Mouse (Mus musculus): ENCODE data around the gene Pex14. TPM values are rescaled to one million over a fixed set of nuclear protein-coding genes. Genes with fewer than 3 reads are reported as not detected.
"Not testable (repeated sequence)": the region's sequence is repeated elsewhere in the genome, so short reads cannot be mapped to it uniquely, and the experiment has no call there.

The Pex14 gene
- polyA plus RNA-seq, 1 experiment = 49.3 TPM

DNA sequence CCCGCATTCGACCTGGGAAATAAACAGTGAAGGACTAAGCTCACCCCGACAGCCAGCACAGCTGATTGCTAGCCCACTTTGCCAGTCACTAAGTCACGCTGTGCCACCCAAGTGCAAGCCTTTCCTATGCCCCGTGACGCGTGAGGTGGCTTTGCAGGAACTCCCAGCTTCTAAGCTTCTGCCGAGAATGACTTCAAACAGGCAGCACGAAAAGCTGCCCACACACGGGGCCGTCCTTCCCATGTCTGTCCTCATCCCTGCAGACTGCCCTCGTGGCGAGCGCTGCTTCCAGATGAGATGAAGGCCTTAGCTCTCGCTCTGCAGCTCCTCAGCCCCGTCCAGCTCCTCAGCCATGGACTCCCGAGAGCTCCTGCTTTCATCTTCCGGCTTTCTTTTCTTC lies 28.8 kb upstream of the Pex14 start:
- H3K36me3 ChIP-seq (ENCODE audit: control insufficient read depth, insufficient read depth, low read length) = no peaks in the 10 kb centered on the region
- WGBS = 89% methylated on average over 18 of the region's 18 CpGs
- H3K27me3 ChIP-seq (replicated peaks; ENCODE audit: control insufficient read depth, insufficient read depth, low read length) = no peaks in the 10 kb centered on the region
- no peak for DNase-seq
- no peak overlapping the region for H3K4me3 ChIP-seq (ENCODE audit: insufficient read depth, low read depth, low read length)
- H3K4me1 ChIP-seq (ENCODE audit: control insufficient read depth, insufficient read depth, low read length) = no peaks in the 10 kb centered on the region
- H3K27ac ChIP-seq (ENCODE audit: insufficient read depth, low read depth, low read length) = no peak overlapping the region
- TF ChIP-seq POLR2A (IDR thresholded peaks at IDR 0.05; ENCODE audit: low read depth, low read length) (no peak), CTCF (conservative IDR thresholded peaks at IDR 0.05; ENCODE audit: insufficient read depth, insufficient read length, low read depth, low read length) (no peak)

DNA sequence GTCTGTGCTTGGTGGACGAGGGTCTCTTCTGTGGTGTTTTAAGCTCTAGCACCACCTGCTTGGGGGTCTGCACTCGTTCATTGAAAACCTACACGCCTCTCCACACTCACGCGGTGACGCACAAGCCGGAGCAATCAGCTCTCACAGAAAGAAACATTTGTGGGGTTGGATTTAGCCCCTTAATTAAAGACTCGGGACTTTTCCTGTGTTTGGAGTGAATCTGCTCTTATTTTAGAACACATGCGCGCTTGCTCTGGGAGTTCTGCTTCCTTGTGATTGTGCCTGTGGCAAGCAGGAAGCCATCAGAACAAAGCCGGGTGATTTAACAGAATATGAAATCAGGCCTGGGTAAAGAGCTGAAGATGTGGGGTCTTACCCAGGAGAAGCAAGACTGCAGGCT lies 27.0 kb upstream of the Pex14 start, which contains the start of gene Cort:
Cort (minus strand) TSS at position 101 of the 400 bp plus-strand sequence.
- no peaks in the 10 kb centered on the region for H3K4me1 ChIP-seq (ENCODE audit: control insufficient read depth, insufficient read depth, low read length)
- DNase-seq = no peak

DNA sequence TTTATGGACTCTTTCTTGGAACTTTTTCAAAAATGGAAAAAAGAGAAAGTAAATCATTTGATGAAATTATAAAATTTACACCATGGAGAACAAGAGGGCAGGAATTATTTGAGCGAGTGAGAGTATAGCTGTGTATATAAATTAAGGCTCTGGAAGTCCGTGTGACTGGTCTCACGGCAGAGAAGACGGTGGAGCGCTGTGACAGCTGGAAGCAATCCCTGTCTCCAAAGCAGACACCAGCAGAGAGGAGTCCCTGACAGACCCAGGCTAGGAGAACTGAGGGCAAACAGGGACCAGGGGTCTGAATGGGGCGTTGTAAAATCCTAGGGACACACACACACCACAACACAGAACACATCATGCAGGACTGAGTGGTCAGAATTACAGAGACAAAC lies 26.4 kb upstream of the Pex14 start:
- Histone ChIP-seq H3K36me3 (ENCODE audit: control insufficient read depth, insufficient read depth, low read length) (no peaks in the 10 kb centered on the region), H3K27ac (ENCODE audit: insufficient read depth, low read depth, low read length) (no peak overlapping the region), H3K27me3 (replicated peaks; ENCODE audit: control insufficient read depth, insufficient read depth, low read length) (no peaks in the 10 kb centered on the region), H3K4me1 (ENCODE audit: control insufficient read depth, insufficient read depth, low read length) (no peaks in the 10 kb centered on the region), H3K4me3 (ENCODE audit: insufficient read depth, low read depth, low read length) (no peak overlapping the region)
- 71% methylated on average over 6 of the region's 6 CpGs for WGBS
- TF ChIP-seq CTCF (conservative IDR thresholded peaks at IDR 0.05; ENCODE audit: insufficient read depth, insufficient read length, low read depth, low read length) (no peak), POLR2A (IDR thresholded peaks at IDR 0.05; ENCODE audit: low read depth, low read length) (no peak)
- no peak for DNase-seq

More for the DNA sequence above, 27.0 kb upstream of the Pex14 start, which contains the start of gene Cort:
- 73% methylated on average over 11 of the region's 11 CpGs for WGBS
- H3K27me3 ChIP-seq (replicated peaks; ENCODE audit: control insufficient read depth, insufficient read depth, low read length) = no peaks in the 10 kb centered on the region
- no peak within 1 kb of the TSS for H3K4me3 ChIP-seq (ENCODE audit: insufficient read depth, low read depth, low read length)
- H3K27ac ChIP-seq (ENCODE audit: insufficient read depth, low read depth, low read length) = no peak within 1 kb of the TSS
- TF ChIP-seq CTCF (conservative IDR thresholded peaks at IDR 0.05; ENCODE audit: insufficient read depth, insufficient read length, low read depth, low read length) (no peak), POLR2A (IDR thresholded peaks at IDR 0.05; ENCODE audit: low read depth, low read length) (no peak)
- no peaks in the 10 kb centered on the region for H3K36me3 ChIP-seq (ENCODE audit: control insufficient read depth, insufficient read depth, low read length)

DNA sequence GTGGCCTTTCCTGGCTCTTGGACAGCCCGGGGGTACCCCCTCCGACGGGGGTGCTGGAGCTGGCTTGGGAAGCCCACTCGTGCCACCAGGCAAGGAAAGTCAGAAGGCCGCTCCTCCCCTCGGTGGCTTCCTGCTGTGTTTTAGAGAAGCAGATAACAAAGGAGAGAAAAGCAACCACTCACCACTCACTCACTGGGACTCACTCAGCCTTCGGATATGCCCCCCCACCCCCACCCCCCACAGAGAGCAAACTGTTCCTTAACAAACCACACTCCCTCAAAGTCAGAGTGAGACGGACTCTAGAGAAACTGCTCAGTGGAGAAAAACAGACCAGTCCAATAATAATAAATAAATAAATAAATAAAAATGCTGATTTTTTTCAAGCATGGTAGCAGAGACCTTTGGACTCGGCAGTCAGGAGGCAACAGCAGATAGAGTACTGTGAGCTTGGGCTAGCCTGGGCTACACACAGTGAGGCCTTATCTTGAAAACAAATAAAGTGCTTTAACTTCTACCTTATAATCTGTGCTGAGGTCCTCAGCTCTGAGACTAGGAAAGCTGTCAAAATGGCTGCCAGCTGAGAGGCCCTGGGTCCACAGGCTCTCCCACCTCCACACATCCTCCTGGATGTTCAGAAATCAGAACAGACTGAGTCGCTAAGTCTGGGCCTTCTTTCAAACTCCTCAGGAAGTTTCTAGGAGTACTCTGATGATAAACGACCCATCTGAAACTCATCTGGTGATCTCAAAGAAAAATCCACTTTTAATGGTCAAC lies 25.9 kb upstream of the Pex14 start:
- H3K27me3 ChIP-seq (replicated peaks; ENCODE audit: control insufficient read depth, insufficient read depth, low read length) = no peaks in the 10 kb centered on the region
- 65% methylated on average over 11 of the region's 11 CpGs for WGBS
- H3K4me1 ChIP-seq (ENCODE audit: control insufficient read depth, insufficient read depth, low read length) = no peaks in the 10 kb centered on the region
- DNase-seq = no peak
- no peak for TF ChIP-seq POLR2A (IDR thresholded peaks at IDR 0.05; ENCODE audit: low read depth, low read length)
- no peak for TF ChIP-seq CTCF (conservative IDR thresholded peaks at IDR 0.05; ENCODE audit: insufficient read depth, insufficient read length, low read depth, low read length)
- no peaks in the 10 kb centered on the region for H3K36me3 ChIP-seq (ENCODE audit: control insufficient read depth, insufficient read depth, low read length)
- no peak overlapping the region for H3K4me3 ChIP-seq (ENCODE audit: insufficient read depth, low read depth, low read length)
- H3K27ac ChIP-seq (ENCODE audit: insufficient read depth, low read depth, low read length) = no peak overlapping the region

DNA sequence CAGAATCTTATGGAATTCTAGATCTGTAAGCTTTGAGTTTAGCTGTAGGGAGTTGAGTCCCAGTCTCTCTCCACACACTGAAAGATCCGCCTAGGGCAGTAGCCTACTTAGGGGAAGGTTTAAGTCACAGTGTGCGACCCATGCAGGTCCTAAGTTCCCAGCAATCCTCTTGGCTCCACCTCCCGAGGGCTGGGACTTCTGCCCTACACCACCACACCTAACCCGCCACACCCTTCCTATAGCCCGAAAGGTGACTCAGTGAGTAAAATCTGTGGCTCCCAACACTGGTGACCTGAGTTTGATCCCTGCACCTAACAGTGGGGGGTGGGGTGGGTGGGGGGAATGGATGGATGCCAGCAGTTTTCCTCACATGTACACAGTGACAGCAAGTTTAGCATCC lies 23.8 kb upstream of the Pex14 start:
- no peak for DNase-seq
- Histone ChIP-seq H3K4me1 (ENCODE audit: control insufficient read depth, insufficient read depth, low read length) (no peaks in the 10 kb centered on the region), H3K27me3 (replicated peaks; ENCODE audit: control insufficient read depth, insufficient read depth, low read length) (no peaks in the 10 kb centered on the region), H3K36me3 (ENCODE audit: control insufficient read depth, insufficient read depth, low read length) (no peaks in the 10 kb centered on the region), H3K4me3 (ENCODE audit: insufficient read depth, low read depth, low read length) (no peak overlapping the region), H3K27ac (ENCODE audit: insufficient read depth, low read depth, low read length) (no peak overlapping the region)
- WGBS = 74% methylated on average over 5 of the region's 5 CpGs
- TF ChIP-seq CTCF (conservative IDR thresholded peaks at IDR 0.05; ENCODE audit: insufficient read depth, insufficient read length, low read depth, low read length) (no peak), POLR2A (IDR thresholded peaks at IDR 0.05; ENCODE audit: low read depth, low read length) (no peak)

DNA sequence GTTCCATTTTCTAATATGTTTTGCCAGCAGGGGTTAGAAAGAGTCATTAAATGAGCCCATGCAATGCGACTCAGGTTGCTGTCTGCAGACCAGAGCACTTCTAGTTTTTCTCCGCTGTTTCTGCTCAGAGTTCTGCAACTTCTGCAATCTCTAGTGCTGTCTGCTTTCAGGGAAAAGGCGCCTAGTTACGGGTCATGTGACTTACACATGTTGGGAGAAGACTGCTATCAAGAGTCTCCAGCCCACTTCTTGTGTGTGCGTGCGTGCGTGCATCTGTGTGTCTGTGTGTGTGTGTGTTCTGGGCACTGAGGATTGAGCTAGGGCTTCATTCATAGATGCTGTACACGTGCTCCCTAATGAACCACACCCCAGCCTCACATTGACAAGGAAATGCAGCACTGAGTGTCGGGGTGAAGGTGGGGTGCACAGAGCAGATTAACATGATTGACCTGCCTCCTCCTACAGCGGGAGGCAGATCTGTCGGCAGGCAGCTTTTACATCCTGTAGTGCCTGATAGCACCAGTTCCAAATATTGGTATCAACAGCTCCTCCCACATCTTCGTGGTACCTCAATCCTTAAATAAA lies 20.4 kb upstream of the Pex14 start:
- not testable (repeated sequence) for H3K4me3 ChIP-seq (ENCODE audit: insufficient read depth, low read depth, low read length); H3K27ac ChIP-seq (ENCODE audit: insufficient read depth, low read depth, low read length); H3K36me3 ChIP-seq (ENCODE audit: control insufficient read depth, insufficient read depth, low read length); H3K27me3 ChIP-seq (replicated peaks; ENCODE audit: control insufficient read depth, insufficient read depth, low read length); H3K4me1 ChIP-seq (ENCODE audit: control insufficient read depth, insufficient read depth, low read length); DNase-seq
- 87% methylated on average over 12 of the region's 12 CpGs for WGBS

DNA sequence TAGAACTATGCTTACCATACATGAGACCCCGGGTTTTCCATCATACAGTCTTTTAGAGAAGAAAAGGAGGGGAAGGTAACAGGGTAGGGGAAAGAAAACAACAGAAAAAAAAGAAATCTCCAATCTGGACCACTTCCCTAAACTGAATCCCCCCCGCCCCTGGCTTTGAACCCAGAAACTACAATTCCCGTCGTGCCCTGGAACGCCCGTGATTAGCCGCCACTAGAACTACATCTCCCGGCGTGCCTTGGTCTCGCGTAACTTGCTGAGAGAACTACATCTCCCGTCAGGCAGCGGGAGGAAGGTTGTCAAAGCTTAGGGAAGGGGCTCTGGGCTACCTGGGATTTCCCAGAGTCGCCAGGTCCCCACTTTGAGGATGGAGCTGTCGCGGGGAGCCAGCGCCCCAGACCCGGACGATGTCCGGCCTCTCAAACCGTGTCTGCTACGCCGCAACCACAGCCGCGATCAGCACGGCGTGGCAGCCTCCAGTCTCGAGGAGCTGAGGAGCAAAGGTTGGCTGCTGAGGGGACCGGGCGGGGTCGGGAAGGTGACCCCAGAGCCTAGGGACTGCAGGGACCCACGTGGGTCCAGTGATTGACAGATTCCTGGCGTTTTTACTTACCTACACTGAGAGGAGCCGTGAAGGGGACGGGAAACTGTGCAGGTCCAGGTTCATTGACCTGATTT lies 4.3 kb upstream of the Pex14 start, which contains the start of gene Dffa:
Dffa (plus strand) TSS at position 272 of the 687 bp plus-strand sequence.
- Histone ChIP-seq H3K36me3 (ENCODE audit: control insufficient read depth, insufficient read depth, low read length) (no peaks in the 10 kb centered on the region), H3K27me3 (replicated peaks; ENCODE audit: control insufficient read depth, insufficient read depth, low read length) (no peaks in the 10 kb centered on the region), H3K4me3 (ENCODE audit: insufficient read depth, low read depth, low read length) (peak within 1 kb of the TSS; percentile 76), H3K4me1 (ENCODE audit: control insufficient read depth, insufficient read depth, low read length) (peaks cover 5% of the 10 kb centered on the region; the same call in 1 of the 2 replicates), H3K27ac (ENCODE audit: insufficient read depth, low read depth, low read length) (peak within 1 kb of the TSS; percentile 85)
- 1% methylated on average over 35 of the region's 35 CpGs for WGBS
- TF ChIP-seq POLR2A (IDR thresholded peaks at IDR 0.05; ENCODE audit: low read depth, low read length) (no peak), CTCF (conservative IDR thresholded peaks at IDR 0.05; ENCODE audit: insufficient read depth, insufficient read length, low read depth, low read length) (no peak)
- DNase-seq = peak; percentile 96

Measured in kidney, adult 2 months (tissue).